Mouse (Mus musculus): ENCODE measurements around the gene Fbxo34.
A peak's percentile ranks its signal among the peaks of the same experiment; 100 is the strongest.

The Fbxo34 gene

DNA sequence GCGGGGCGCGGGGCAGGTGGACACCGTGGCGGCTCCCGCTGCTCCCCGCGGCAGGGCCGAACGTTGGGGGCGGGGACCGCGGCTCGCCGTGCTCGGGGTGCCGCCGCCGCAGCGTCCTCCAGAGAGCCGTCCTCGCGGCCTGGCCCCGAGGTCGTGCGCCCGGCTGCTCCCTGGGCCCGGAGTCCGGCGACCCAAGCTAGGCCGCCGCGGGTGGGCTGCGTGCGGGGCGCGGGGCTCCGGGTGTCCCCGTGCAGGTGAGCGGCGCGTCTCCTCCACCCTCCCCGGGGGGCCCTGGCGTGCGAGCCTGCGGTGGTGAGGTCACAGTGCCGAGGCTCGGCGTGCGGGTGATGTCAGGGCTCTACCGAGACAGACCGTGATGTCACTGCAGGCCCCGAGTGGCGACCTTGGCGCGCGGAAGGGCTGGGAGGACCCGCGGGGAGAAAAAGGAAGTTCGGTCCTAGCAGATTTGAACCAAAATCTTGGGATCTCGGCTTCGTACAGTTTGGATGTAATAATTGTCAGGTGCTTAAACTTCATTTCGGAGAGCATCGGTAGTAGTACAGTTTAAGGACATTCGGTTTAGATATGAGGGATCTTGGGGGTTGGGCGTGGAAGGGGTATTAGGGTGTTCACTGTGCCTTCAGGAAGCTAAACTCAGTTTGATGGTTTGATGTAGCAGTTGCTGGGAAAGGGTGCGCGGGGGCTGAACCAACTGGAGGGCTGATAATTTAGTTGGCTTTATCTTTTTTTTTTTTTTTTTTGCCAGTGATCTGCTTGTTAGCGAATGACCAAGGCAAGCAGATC is 22.7 kb downstream of the Fbxo34 start:
- DNase-seq = peak; percentile 83

DNA sequence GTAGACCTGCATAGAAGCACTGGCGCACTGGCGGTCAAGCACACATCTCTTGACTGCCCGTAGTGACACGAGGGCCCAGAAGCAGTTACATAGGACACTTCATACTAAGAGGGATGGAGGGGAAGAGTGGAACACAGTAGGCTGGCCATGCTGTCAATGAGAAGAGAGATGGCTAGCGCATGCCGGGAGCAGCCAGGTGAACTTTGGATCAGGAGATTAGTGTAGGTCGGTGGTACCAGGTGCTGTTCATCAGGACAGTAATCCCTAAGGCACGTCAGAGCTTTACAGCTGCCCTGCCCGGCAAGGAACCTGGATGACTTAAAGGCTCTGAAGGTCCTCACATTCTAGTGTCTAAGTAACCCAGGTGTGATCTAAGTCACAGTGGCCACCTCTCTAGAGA is 23.7 kb downstream of the Fbxo34 start:
- peak; percentile 17 for DNase-seq

DNA sequence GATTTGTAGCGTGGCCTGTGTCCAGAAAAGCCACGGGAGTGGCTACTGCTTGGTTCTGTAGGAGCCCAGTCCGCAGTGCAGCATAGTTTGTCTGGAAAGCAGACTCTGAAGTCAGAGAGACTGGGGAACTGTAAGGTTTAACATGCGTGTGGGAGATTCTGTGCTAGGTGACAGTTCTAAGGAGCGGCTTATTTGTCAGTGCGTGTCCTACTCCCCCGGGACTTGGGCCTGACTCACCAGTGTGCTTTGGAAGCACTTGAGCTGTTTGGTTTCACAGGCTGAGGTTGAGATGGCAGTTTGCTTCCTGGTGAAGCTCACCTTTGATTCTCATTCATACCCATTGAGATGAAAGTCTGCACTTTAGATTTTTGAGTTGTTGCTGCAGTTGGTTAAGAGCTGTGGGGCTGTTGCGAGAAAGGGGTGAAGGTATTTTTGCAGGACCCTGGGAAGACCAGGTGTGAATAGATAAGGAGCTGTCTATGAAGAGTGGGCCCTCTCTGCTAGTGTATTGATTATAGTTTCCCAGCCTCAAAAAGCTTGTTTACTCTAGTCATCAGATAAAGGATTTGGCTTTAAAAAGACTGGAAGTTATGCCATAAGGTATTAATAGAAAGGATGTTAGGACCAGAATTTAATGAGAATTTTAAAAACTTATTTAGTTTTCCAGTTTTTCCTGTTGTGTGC is 24.5 kb downstream of the Fbxo34 start:
- peak; percentile 33 for DNase-seq

DNA sequence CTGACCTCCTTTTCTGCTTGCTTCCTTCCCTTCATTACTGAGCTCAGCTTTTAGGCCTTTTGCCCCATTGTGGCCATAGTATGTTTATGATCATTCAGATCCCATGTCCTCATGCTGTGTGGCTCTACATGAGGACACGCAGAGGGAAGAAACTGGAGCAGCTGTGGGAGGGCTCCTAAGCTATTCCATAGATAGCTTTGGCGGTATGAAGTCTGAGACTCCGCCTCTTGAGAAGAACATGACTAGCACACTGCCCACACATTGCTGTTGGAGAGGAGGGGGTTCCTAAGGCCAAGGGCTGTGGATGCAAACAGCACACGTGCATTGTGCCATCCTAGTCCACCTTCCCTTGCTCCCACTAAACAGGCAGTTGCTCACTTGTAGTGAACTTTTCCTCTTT is 26.0 kb downstream of the Fbxo34 start:
- no peak for DNase-seq

DNA sequence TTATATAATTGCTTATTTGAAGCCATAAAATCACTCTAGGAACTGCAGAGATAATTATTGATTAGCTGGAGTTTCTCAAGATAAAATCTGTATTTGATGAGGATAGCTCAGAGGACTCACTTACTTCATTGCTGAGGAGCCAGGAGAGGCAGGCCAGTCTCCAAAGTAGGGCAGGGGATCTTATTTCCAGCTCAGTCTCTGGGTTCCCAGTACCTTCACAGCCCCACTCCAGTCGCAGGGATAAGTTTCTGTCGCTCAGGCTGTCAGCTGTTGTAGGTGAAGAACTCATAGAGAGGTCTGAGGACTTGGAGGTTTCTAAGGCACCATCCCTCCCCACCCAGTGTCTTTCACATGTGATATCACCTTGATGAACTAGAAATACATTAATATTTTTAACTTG is 27.5 kb downstream of the Fbxo34 start:
- DNase-seq = no peak

DNA sequence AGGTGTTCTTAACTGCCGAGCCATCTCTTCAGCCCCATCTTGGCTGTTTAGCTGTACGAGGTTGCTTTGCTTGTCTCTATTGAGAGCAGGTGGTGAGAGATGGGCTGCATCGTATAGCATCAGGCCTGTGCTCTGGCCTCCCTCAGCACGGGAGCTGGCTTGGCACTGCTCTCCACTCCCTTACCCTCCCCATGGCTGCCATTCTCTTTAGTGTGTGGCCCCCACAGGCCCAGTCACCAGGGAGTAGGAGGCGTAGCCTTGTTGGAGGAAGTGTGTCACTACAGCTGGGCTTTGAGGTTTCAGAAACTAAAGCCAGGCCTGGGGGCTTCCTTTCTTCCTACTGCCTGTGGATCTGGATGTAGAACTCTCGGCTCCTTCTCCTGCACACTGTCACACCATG is 32.0 kb downstream of the Fbxo34 start:
- DNase-seq = no peak

DNA sequence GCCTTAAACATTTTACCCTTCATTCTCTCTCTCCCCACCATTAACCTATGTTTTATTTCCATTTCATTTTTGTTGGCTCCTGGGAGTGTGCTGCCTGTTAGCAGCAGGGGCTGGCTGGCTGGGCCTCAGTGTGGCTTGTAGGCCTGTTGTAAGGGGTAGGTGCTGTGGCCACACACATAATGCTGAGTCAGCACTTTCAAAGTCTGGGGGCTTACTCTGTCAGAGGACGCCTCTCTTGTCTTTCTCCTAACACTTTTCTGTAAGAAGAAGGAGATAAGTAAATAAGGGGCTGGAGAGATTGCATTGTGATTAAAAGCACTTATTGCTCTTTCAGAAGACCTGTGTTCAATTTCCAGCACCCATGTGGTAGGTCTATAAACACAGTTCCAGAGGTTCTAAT is 32.9 kb downstream of the Fbxo34 start:
- DNase-seq = no peak

DNA sequence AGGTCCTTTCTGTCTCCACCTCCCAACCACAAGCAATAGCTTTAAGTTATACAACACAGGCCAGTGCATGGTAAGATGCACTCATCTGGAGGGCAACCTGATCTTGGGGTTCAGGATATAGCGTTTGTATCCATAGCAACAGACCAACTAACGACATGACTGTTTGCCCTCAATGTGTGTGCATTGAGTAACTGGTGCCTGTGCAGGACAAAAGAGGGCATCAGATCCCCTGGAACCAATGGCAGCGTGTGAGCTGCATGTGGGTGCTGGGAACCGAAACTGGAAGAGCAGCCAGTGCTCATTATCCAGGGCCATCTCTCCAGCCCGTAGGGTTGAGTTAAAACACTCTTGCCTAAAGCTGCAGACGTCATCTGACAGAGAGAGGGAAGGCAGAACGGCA is 38.5 kb downstream of the Fbxo34 start:
- no peak for DNase-seq

DNA sequence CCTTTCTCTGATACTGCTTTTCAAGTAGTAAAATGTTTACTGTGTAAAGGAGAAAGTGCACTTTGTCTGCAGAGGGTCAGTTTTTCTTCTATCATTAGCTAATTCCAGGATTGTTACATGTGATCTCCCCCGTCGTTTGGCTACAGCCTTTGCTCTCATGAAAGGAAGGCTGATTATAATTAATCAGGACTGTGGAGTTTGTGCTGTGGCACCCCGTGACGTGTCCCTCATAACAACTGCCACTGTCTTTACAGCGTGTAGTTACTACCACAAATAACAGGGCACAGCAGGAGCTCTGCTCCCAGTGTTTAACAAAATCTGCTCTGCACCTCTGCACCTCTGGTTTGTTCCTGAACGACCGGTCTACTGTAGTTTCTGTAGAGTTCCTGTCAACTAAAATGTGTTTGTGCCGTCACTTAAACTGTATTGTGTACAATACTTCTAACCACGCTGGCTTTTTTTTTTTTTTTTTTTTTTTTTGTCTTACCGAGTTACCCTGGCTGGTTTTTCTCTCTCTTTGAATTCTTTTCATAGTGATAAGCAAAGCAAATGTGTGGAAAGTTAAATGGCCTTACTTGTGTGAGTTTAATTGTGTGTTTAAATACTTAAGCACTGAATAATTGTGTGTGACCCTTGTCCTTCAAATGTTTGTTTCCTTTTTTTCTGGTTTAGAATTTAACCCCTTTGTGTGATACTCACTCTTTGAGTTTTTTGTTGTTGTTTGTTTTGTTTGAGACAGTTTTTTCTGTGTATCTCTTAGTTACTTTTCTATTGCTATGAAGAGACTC is 39.3 kb downstream of the Fbxo34 start:
- DNase-seq = no peak

DNA sequence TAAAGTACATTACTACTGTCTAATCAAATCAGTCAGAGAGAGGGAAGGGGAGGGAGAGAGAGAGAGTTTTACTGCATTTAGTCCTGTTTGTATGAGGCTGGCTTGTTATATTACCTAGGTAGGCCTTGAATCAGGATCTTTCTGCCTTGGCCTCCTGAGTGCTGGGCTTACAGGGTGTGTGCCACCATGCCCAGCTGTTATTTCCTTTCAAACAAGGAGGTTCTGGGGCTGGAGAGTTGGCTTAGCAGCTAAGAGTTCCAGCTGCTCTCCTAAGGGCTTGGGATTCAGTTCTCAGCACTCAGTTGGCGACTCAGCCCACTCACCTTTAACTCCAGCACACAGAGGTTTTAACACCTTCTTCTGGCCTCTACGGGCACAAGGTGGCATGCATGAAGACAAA is 40.5 kb downstream of the Fbxo34 start:
- DNase-seq = no peak

DNA sequence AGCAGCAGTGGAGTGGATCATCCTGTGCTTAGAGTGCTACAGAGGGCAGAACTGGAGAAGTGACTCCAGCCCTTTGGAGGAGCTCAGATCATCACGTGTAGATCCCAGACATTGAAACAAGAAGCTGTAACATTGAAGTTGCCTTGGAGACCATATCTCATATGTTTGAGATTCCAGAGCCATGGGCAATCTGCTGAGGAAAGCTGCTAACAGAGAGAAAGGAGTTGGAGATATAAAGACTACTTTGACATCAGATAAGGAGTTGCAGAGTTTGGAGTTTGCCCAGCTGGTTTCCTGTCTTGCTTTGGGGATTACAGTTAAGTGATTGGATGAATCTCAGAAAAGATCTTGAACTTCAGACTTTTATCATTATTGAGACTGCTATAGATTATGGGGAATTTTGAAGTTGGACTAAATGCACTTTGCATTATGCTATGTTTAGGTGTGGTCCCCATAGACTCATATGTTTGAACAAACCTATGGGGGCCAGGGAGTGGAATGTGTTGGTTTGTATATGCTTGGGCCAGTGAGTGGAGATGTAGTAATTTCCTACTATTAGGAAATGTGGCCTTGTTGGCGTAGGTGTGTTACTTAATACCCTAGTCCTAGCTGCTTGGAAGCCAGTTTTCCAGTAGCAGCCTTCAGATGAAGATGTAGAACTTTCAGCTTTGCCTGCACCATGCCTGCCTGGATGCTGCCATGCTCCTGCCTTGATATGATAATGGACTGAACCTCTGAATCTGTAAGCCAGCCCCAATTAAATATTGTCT is 43.6 kb downstream of the Fbxo34 start:
- no peak for DNase-seq

DNA sequence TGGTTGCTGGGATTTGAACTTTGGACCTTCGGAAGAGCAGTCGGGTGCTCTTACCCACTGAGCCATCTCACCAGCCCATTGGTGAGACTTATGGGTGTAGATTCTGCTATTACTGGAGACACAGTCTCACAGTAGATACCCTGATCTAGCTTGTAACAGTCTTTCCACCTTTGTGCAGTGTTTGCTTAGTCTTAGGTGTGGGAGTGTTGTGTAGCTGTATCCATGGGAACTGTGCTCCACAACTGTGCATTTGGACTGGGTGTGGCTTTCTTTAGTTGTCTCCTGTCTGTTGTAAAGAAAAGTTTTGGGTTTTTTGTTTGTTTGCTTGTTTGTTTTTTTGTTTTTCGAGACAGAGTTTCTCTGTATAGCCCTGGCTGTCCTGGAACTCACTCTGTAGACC is 45.7 kb downstream of the Fbxo34 start:
- DNase-seq = no peak

DNA sequence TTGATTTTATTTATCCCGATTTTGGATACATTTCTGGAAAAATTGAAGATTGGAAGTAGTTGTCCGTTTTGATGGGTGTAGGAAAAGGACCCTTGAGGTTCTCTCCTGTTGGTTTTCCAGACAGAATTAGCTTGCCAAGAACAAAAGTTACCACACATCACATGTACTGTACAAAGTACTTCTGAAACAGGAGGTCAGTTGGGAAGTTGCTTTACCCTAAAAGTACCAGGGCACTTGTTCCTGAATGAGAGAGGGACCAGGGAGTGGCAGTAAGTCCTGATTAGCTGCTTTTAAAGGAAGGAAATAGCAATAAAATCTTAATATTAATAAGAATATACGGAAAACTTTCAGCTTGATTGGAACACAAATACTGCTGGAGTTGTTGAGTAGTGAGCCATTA is 46.9 kb downstream of the Fbxo34 start:
- DNase-seq = no peak

DNA sequence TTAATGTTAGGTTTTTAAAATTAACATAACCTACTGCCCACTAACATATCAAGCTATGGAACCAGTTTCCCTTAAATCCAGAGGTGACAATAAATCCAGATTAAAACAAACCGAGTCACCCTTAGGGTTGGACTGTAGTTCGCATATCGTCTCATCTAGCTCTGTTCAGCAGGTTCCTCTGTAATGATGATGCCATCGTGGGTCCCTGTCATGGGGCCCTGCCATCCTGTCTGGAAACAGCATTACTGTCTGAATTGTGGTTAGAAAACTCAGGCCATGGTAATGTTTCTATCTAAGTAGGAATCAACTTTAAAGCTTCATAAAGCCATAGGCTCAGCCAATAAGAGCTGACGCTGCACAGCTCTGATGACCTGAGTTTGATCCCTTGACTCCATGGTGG is 48.4 kb downstream of the Fbxo34 start:
- DNase-seq = no peak

DNA sequence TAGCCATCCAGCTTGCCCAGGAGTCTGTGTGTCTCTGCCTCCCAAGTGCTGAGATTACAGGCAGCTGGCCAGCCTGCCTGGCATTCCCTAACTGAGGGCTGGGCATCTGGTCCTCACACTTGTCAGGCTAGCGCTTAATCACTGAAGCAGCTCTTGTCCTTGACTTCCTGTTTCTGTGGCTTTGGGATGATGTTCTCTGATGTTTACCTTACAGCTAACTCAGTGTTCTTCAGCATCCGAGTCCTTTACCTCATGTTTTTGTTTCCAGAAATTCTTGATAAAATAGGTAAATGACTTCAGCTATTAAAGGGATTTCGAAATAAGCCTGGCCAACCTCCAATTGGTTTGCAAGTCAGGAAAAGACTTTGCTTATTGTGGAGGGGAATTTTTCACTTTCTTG is 53.8 kb downstream of the Fbxo34 start:
- DNase-seq = no peak

DNA sequence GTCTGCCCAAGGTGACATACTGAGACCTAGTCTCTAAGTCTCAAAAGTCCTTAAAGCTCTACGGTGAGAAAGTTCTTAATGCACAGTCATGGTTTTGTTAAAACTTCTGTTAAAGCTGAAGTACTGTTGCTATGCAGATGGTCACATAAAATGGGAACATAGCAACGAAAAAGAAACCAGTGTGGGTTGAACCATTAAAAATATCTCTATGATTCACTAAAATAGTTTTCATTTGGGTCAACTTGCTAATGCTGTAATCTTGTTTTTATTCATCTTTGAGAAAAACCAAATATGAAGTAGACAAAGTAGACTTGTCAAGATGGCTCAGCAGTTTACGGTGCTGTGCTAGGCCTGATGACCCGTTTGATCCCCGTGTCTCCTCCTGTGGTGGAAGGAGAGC is 56.5 kb downstream of the Fbxo34 start:
- DNase-seq = no peak

DNA sequence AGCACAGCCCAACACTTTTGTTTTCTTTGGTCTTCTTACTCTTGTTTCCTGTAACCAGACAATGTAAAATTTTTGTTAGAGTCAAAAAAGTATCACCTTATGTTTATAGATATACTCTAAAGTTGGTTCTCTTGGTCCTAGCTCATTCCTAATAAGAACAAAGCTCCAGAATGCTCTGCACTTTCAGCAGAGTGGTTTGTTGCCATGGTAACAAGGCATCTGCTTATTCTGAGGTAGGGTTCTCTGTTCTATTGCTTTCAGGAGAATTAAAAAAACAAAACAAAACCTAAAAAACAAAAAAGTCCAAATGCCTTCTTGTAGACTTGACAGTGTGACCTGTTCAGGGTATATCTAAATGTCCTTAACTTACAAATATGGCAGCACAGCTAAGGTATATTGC is 57.8 kb downstream of the Fbxo34 start:
- no peak for DNase-seq

DNA sequence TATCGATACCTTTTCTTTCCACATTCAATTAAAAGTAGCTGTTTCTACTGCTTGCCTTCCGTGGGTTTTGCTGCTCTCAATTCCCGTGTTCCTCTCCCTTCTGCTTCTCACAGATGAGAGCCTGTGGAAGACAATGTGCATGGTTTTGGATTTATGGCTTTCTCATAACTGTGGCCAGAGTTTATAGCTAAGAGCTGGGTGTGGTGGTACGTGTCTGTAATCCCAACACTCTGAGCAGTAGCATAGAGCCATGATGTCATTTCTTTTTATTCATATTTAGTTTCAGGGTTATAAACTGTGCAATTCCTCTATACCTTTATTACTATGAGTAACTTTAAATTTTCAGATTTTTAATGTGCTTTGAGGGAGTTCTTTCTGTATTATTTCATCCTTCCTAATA is 60.0 kb downstream of the Fbxo34 start:
- DNase-seq = no peak

DNA sequence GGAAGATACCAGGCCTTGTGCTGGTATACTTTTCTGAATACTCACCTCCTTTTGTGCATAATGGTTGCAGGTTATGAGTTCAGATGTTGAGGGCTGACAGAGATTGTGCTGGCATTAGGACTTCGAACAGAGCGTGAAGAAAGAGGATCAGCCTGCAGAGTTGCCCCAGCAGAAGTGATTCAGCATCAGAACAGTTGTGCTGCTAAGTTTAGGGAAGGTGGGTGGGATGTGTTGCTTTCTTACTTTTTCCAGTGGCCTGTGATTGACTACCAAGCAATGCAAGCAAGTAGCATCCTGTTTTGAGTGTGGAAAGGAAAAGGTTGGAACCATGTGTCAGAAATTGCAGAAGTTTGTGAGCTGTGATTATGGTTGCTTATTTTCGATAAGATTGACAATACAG is 63.4 kb downstream of the Fbxo34 start:
- DNase-seq = no peak

DNA sequence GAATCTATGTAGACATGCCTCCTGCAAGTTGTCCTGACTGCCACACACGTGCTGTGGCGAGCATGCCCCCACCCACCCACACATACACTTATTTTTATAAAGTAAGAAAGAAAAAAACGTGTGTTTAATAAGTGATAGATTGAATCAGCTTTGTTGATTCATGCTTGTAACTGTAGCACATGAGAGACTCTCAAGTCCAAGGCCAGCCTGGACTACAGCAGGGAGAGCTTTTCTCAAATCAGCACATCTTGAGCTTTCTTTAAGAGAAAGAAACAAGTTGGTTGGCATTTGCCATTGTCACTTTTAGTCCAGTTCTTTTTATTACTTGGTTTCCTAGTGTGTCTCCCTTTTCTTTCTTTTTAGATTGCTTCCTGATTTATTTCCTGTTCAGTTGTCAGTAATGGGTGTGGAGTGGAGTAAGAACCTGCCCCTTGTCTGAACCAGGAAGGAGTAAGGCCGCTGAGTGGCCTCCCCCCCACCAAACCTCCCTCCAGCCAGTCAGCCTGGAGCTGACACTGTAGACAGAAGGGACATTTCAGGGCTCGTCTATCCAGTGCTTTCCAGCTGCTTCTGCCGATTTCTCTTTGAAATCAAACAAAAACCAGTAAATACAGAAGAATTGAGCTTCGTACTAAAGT is 64.7 kb downstream of the Fbxo34 start:
- DNase-seq = peak; percentile 54

DNA sequence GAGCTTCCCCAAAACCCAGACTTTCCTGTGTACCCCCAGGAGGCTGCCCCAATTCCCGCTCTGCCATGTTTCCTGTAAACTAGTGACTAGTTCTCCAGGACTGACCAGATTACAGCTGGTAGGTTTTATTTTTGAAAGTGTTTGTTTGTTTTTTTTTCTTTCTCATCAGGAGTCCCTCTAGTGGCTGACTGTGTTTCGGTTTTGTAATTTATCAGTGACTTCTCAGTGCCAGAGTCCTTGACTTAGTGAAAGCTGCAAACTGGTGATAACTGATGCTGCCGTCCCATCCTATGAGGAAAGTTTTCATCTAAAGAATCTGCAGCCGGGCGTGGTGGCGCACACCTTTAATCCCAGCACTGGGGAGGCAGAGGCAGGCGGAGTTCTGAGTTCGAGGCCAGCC is 65.4 kb downstream of the Fbxo34 start:
- peak; percentile 83 for DNase-seq

DNA sequence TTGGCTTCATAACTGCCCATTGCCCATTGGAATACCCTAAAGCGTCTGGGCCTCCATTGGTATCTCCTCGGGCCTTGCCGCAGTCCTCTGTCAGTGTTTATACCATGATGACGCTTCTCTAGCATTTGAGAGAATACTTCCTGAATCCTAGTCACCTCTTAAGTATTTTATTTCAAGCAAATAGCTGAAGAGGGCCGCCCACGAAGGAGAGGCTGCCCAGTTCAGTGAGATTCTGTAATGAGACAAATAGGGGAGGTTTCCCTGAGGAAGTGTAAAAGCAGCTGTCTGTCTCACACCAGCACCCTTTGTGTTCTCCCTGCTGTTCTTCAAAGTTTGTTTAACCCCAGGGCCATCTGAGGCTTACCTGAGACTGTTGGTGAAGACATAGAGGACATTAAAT is 66.5 kb downstream of the Fbxo34 start:
- no peak for DNase-seq

DNA sequence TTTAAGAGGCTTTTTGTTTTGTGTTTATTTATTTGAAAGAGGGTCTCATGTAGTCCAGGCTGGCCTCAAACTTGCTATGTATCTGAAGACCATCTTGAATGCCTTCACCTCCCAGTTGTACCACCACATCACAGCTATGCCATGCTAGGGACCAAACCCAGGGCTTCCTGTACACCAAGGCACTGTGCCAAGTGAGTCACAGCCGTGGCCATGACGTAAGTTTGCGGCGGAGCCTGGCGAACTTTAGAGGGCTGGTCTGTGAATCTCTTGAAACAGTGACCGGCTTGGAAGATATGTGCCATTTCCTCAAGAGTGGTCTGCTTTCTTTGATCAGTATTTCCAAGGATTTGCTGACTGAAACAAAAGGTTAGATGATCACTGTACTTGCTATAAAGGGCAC is 68.4 kb downstream of the Fbxo34 start:
- no peak for DNase-seq
